Mouse (Mus musculus): ENCODE results near the gene RPS10-NUDT3. TPM values are rescaled to one million over a fixed set of nuclear protein-coding genes. Genes with fewer than 3 reads are reported as not detected.

RPS10-NUDT3 gene
- polyA plus RNA-seq, 1 experiment from 2014 or later: not detected

GRCm38 (mm10) chr17:27595659-27596375 is 39.2 kb downstream of the RPS10-NUDT3 start:
- Histone ChIP-seq H3K4me1 (peaks cover 36% of the 10 kb centered on the region), H3K27ac (replicated peaks) (no peak overlapping the region; the same call in 1 of the 2 replicates), H3K4me3 (no peak overlapping the region), H3K27me3 (replicated peaks; ENCODE audit: low read depth, poor library complexity, severe bottlenecking) (no peaks in the 10 kb centered on the region), H3K36me3 (replicated peaks) (peaks cover 64% of the 10 kb centered on the region), H3K9me3 (no peaks in the 10 kb centered on the region)
- DNase-seq (ENCODE audit: low spot score): no peak
- 90% methylated on average over 15 of the region's 15 CpGs for WGBS

- Histone ChIP-seq H3K27me3 (replicated peaks; ENCODE audit: low read depth, poor library complexity, severe bottlenecking) (no peaks in the 10 kb centered on the region), H3K4me1 (peaks cover 46% of the 10 kb centered on the region), H3K4me3 (no peak overlapping the region), H3K9me3 (no peaks in the 10 kb centered on the region), H3K27ac (replicated peaks) (no peak overlapping the region), H3K36me3 (replicated peaks) (peaks cover 96% of the 10 kb centered on the region)
- 98% methylated on average over 7 of the region's 7 CpGs for WGBS
- DNase-seq (ENCODE audit: low spot score): no peak
Measured at GRCm38 (mm10) chr17:27592565-27592910, 42.5 kb downstream of the RPS10-NUDT3 start.

- DNase-seq (ENCODE audit: low spot score): no peak
- no peaks in the 10 kb centered on the region for H3K9me3 ChIP-seq
- 89% methylated on average over 12 of the region's 12 CpGs for WGBS
- H3K36me3 ChIP-seq (replicated peaks): peaks cover 96% of the 10 kb centered on the region
- no peak overlapping the region for H3K27ac ChIP-seq (replicated peaks)
- H3K27me3 ChIP-seq (replicated peaks; ENCODE audit: low read depth, poor library complexity, severe bottlenecking): no peaks in the 10 kb centered on the region
- no peak overlapping the region for H3K4me3 ChIP-seq
- H3K4me1 ChIP-seq: peaks cover 48% of the 10 kb centered on the region
Measured at GRCm38 (mm10) chr17:27591826-27592564, 43.0 kb downstream of the RPS10-NUDT3 start.

- Histone ChIP-seq H3K4me1 (peaks cover 39% of the 10 kb centered on the region), H3K27ac (replicated peaks) (no peak overlapping the region), H3K4me3 (no peak overlapping the region), H3K36me3 (replicated peaks) (peaks cover 98% of the 10 kb centered on the region), H3K9me3 (no peaks in the 10 kb centered on the region), H3K27me3 (replicated peaks; ENCODE audit: low read depth, poor library complexity, severe bottlenecking) (no peaks in the 10 kb centered on the region)
- WGBS: 82% methylated on average over 8 of the region's 8 CpGs
- DNase-seq (ENCODE audit: low spot score): no peak
Measured at GRCm38 (mm10) chr17:27588231-27588630, 46.8 kb downstream of the RPS10-NUDT3 start.

GRCm38 (mm10) chr17:27587252-27587651 is 47.8 kb downstream of the RPS10-NUDT3 start:
- Histone ChIP-seq H3K27ac (replicated peaks) (no peak overlapping the region), H3K36me3 (replicated peaks) (peaks cover 98% of the 10 kb centered on the region), H3K4me1 (peaks cover 43% of the 10 kb centered on the region), H3K9me3 (no peaks in the 10 kb centered on the region), H3K4me3 (no peak overlapping the region), H3K27me3 (replicated peaks; ENCODE audit: low read depth, poor library complexity, severe bottlenecking) (no peaks in the 10 kb centered on the region)
- no peak for DNase-seq (ENCODE audit: low spot score)
- 79% methylated on average over 12 of the region's 12 CpGs for WGBS

- Histone ChIP-seq H3K27ac (replicated peaks) (no peak overlapping the region), H3K4me3 (no peak overlapping the region), H3K4me1 (peaks cover 38% of the 10 kb centered on the region), H3K9me3 (no peaks in the 10 kb centered on the region), H3K27me3 (replicated peaks; ENCODE audit: low read depth, poor library complexity, severe bottlenecking) (no peaks in the 10 kb centered on the region), H3K36me3 (replicated peaks) (peaks cover 99% of the 10 kb centered on the region)
- WGBS: 78% methylated on average over 9 of the region's 9 CpGs
- DNase-seq (ENCODE audit: low spot score): no peak
Measured at GRCm38 (mm10) chr17:27586661-27587060, 48.4 kb downstream of the RPS10-NUDT3 start.

- 94% methylated on average over 13 of the region's 13 CpGs for WGBS
- no peak overlapping the region for H3K27ac ChIP-seq (replicated peaks)
- peaks cover 17% of the 10 kb centered on the region; the same call in 1 of the 2 replicates for H3K4me1 ChIP-seq
- DNase-seq (ENCODE audit: low spot score): no peak
- no peaks in the 10 kb centered on the region for H3K9me3 ChIP-seq
- H3K36me3 ChIP-seq (replicated peaks): peaks cover 99% of the 10 kb centered on the region
- H3K4me3 ChIP-seq: no peak overlapping the region
- no peaks in the 10 kb centered on the region for H3K27me3 ChIP-seq (replicated peaks; ENCODE audit: low read depth, poor library complexity, severe bottlenecking)
Measured at GRCm38 (mm10) chr17:27583185-27583894, 51.7 kb downstream of the RPS10-NUDT3 start.

- 93% methylated on average over 20 of the region's 20 CpGs for WGBS
- 0 out of 2 replicates have a peak, but pooled peaks cover 4% of the 10 kb centered on the region for H3K4me1 ChIP-seq
- H3K4me3 ChIP-seq: no peak overlapping the region
- H3K27me3 ChIP-seq (replicated peaks; ENCODE audit: low read depth, poor library complexity, severe bottlenecking): no peaks in the 10 kb centered on the region
- no peak overlapping the region for H3K27ac ChIP-seq (replicated peaks)
- DNase-seq (ENCODE audit: low spot score): no peak
- peaks cover 99% of the 10 kb centered on the region for H3K36me3 ChIP-seq (replicated peaks)
- H3K9me3 ChIP-seq: no peaks in the 10 kb centered on the region
Measured at GRCm38 (mm10) chr17:27580392-27581068, 54.5 kb downstream of the RPS10-NUDT3 start.

GRCm38 (mm10) chr17:27579816-27580215 is 55.2 kb downstream of the RPS10-NUDT3 start:
- WGBS: 93% methylated on average over 8 of the region's 8 CpGs
- Histone ChIP-seq H3K4me1 (0 out of 2 replicates have a peak, but pooled peaks cover 4% of the 10 kb centered on the region), H3K4me3 (no peak overlapping the region), H3K27me3 (replicated peaks; ENCODE audit: low read depth, poor library complexity, severe bottlenecking) (no peaks in the 10 kb centered on the region), H3K27ac (replicated peaks) (no peak overlapping the region), H3K9me3 (no peaks in the 10 kb centered on the region), H3K36me3 (replicated peaks) (peaks cover 99% of the 10 kb centered on the region)
- no peak for DNase-seq (ENCODE audit: low spot score)

- no peak for DNase-seq (ENCODE audit: low spot score)
- WGBS: 95% methylated on average over 10 of the region's 10 CpGs
- H3K4me1 ChIP-seq: 0 out of 2 replicates have a peak, but pooled peaks cover 4% of the 10 kb centered on the region
- peaks cover 96% of the 10 kb centered on the region for H3K36me3 ChIP-seq (replicated peaks)
- no peaks in the 10 kb centered on the region for H3K9me3 ChIP-seq
- H3K27ac ChIP-seq (replicated peaks): no peak overlapping the region
- H3K27me3 ChIP-seq (replicated peaks; ENCODE audit: low read depth, poor library complexity, severe bottlenecking): no peaks in the 10 kb centered on the region
- H3K4me3 ChIP-seq: no peak overlapping the region
Measured at GRCm38 (mm10) chr17:27578487-27578886, 56.5 kb downstream of the RPS10-NUDT3 start.

- no peaks in the 10 kb centered on the region for H3K4me1 ChIP-seq
- WGBS: 80% methylated on average over 6 of the region's 6 CpGs
- H3K4me3 ChIP-seq: no peak overlapping the region
- no peak overlapping the region for H3K27ac ChIP-seq (replicated peaks)
- no peaks in the 10 kb centered on the region for H3K27me3 ChIP-seq (replicated peaks; ENCODE audit: low read depth, poor library complexity, severe bottlenecking)
- no peaks in the 10 kb centered on the region for H3K9me3 ChIP-seq
- no peak for DNase-seq (ENCODE audit: low spot score)
- peaks cover 95% of the 10 kb centered on the region for H3K36me3 ChIP-seq (replicated peaks)
Measured at GRCm38 (mm10) chr17:27577468-27577867, 57.6 kb downstream of the RPS10-NUDT3 start.

- H3K4me3 ChIP-seq: no peak overlapping the region
- H3K36me3 ChIP-seq (replicated peaks): peaks cover 80% of the 10 kb centered on the region
- H3K27me3 ChIP-seq (replicated peaks; ENCODE audit: low read depth, poor library complexity, severe bottlenecking): no peaks in the 10 kb centered on the region
- no peak for DNase-seq (ENCODE audit: low spot score)
- H3K27ac ChIP-seq (replicated peaks): no peak overlapping the region
- WGBS: 93% methylated on average over 7 of the region's 7 CpGs
- no peaks in the 10 kb centered on the region for H3K9me3 ChIP-seq
- H3K4me1 ChIP-seq: no peaks in the 10 kb centered on the region
Measured at GRCm38 (mm10) chr17:27576056-27576455, 59.0 kb downstream of the RPS10-NUDT3 start.
